Comparison of ENCODE assay signal across 10 mouse cellular contexts in genomic region chr8:119717765-119718164, GRCm38 (mm10). TPM values are rescaled to one million over a fixed set of nuclear protein-coding genes. Genes with fewer than 3 reads are reported as not detected.
DNase-seq lines count a peak whose midpoint lies in the region; ATAC-seq and TF ChIP-seq lines count a peak whose summit lies in the region.
"Had no signal": no experiment of that assay in that cellular context is flagged by ENCODE, and none has a peak within 500 bp of the region (broad histone marks: within the 10 kb centered on the region; RNA-seq: fewer than 3 reads in every experiment).

No protein-coding gene starts in this region.

- 59% methylated on average over 9 of the region's 9 CpGs for WGBS in kidney, postnatal 0 days
- 64% methylated on average over 9 of the region's 9 CpGs for WGBS in kidney, embryonic 14.5 days
- WGBS in forebrain, embryonic 11.5 days: 61% methylated on average over 9 of the region's 9 CpGs

- no peak overlapping the region for H3K4me2 ChIP-seq in kidney, postnatal 0 days (ENCODE audit: low read length)
- H3K4me2 ChIP-seq in kidney, embryonic 14.5 days (replicated peaks; ENCODE audit: low read depth, low read length): no peak overlapping the region
- no peak overlapping the region for H3K4me2 ChIP-seq in forebrain, embryonic 11.5 days (ENCODE audit: low read depth, low read length, severe bottlenecking)
- H3K4me2 ChIP-seq: embryonic facial prominence, embryonic 15.5 days; lung, embryonic 15.5 days had no signal

- in situ Hi-C loops in ES-E14 (cut with MboI; ENCODE audit: low sequenced_read_pairs in 2 of 2, unreplicated experiment in 2 of 2): no loop called here

- H3K27ac ChIP-seq in kidney, postnatal 0 days: no peak overlapping the region
- H3K27ac ChIP-seq in kidney, embryonic 14.5 days (ENCODE audit: low read depth, low read length): no peak overlapping the region
- H3K27ac ChIP-seq in ES-E14 (ENCODE audit: insufficient read depth, low read depth, low read length, poor library complexity, severe bottlenecking): no peak overlapping the region
- H3K27ac ChIP-seq in forebrain, embryonic 11.5 days (ENCODE audit: low read depth, low read length): no peak overlapping the region
- H3K27ac ChIP-seq: embryonic facial prominence, embryonic 15.5 days; lung, embryonic 15.5 days had no signal

- no peaks in the 10 kb centered on the region for H3K4me1 ChIP-seq in kidney, postnatal 0 days (replicated peaks; ENCODE audit: insufficient read depth, low read length)
- H3K4me1 ChIP-seq in kidney, embryonic 14.5 days (ENCODE audit: control insufficient read depth, insufficient read depth, low read length): no peaks in the 10 kb centered on the region
- peaks cover 0 to 5% of the 10 kb centered on the region in 2 experiments; a peak in 1 of 4 replicates for H3K4me1 ChIP-seq in ES-E14 (ENCODE audit: control insufficient read depth in 2 of 2, insufficient read depth in 2 of 2, low read length in 2 of 2, poor library complexity in 1 of 2)
- no peaks in the 10 kb centered on the region for H3K4me1 ChIP-seq in forebrain, embryonic 11.5 days (replicated peaks; ENCODE audit: control insufficient read depth, insufficient read depth, low read length)

- TF ChIP-seq CTCF in kidney, postnatal 0 days (IDR thresholded peaks at IDR 0.05; ENCODE audit: low read depth): peak; percentile 68

- no peak overlapping the region for H3K9ac ChIP-seq in kidney, postnatal 0 days (ENCODE audit: low read depth, low read length)
- H3K9ac ChIP-seq in kidney, embryonic 14.5 days (ENCODE audit: low read depth, low read length): no peak overlapping the region
- no peak overlapping the region for H3K9ac ChIP-seq in ES-E14 (ENCODE audit: insufficient read depth, low read depth, low read length, poor library complexity, severe bottlenecking)
- no peak overlapping the region for H3K9ac ChIP-seq in forebrain, embryonic 11.5 days (ENCODE audit: low read length)
- H3K9ac ChIP-seq: embryonic facial prominence, embryonic 15.5 days; lung, embryonic 15.5 days had no signal

- H3K9me3 ChIP-seq in kidney, postnatal 0 days (replicated peaks; ENCODE audit: low read length): no peaks in the 10 kb centered on the region
- H3K9me3 ChIP-seq in kidney, embryonic 14.5 days (ENCODE audit: control insufficient read depth, low read length): no peaks in the 10 kb centered on the region
- H3K9me3 ChIP-seq in ES-E14 (ENCODE audit: control insufficient read depth, insufficient read depth, low read depth, low read length): no peaks in the 10 kb centered on the region
- H3K9me3 ChIP-seq in forebrain, embryonic 11.5 days (ENCODE audit: control insufficient read depth, low read length): no peaks in the 10 kb centered on the region
- H3K9me3 ChIP-seq: embryonic facial prominence, embryonic 15.5 days; lung, embryonic 15.5 days had no signal

- no peaks in the 10 kb centered on the region for H3K27me3 ChIP-seq in kidney, postnatal 0 days (ENCODE audit: insufficient read depth, low read length)
- H3K27me3 ChIP-seq in kidney, embryonic 14.5 days (ENCODE audit: control insufficient read depth, insufficient read depth, low read length): no peaks in the 10 kb centered on the region
- no peaks in the 10 kb centered on the region for H3K27me3 ChIP-seq in forebrain, embryonic 11.5 days (ENCODE audit: control insufficient read depth, insufficient read depth, low read length)
- H3K27me3 ChIP-seq: embryonic facial prominence, embryonic 15.5 days; lung, embryonic 15.5 days had no signal

- ATAC-seq in kidney, postnatal 0 days (replicated peaks; ENCODE audit: low FRiP score, low read depth): no peak
- no peak for ATAC-seq in kidney, embryonic 14.5 days (ENCODE audit: low FRiP score, low TSS enrichment)
- peak; percentile 85 for ATAC-seq in common myeloid progenitor, adult 5-6 weeks (replicated peaks; ENCODE audit: low read depth, poor library complexity, severe bottlenecking)
- no peak for ATAC-seq in forebrain, embryonic 11.5 days (replicated peaks; ENCODE audit: low FRiP score)

- peak; percentile 40 for DNase-seq in kidney, postnatal 0 days (ENCODE audit: low spot score)
- DNase-seq in ES-E14 (ENCODE audit: low read depth, low spot score): peak; percentile 41
- DNase-seq in lung, postnatal 25 days (ENCODE audit: low spot score): peak; percentile 66
- peak; percentile 75 for DNase-seq in thymus, postnatal 4 days
- no peak for DNase-seq in urinary bladder, postnatal 36 days (ENCODE audit: low spot score in 2 of 2)
- no peak for DNase-seq in forebrain, embryonic 11.5 days (ENCODE audit: low spot score)

- no peak overlapping the region for H3K4me3 ChIP-seq in kidney, postnatal 0 days (replicated peaks; ENCODE audit: low read depth, low read length)
- no peak overlapping the region for H3K4me3 ChIP-seq in kidney, embryonic 14.5 days (ENCODE audit: low read length)
- no peak overlapping the region for H3K4me3 ChIP-seq in ES-E14 (ENCODE audit: insufficient read depth in 1 of 2, low read depth in 1 of 2, low read length in 2 of 2, poor library complexity in 1 of 2, severe bottlenecking in 1 of 2)
- H3K4me3 ChIP-seq in forebrain, embryonic 11.5 days (ENCODE audit: low read depth, low read length): no peak overlapping the region
- H3K4me3 ChIP-seq: embryonic facial prominence, embryonic 15.5 days; lung, embryonic 15.5 days had no signal

- H3K36me3 ChIP-seq in kidney, postnatal 0 days (ENCODE audit: insufficient read depth, low read length): no peaks in the 10 kb centered on the region
- no peaks in the 10 kb centered on the region for H3K36me3 ChIP-seq in kidney, embryonic 14.5 days (ENCODE audit: control insufficient read depth, insufficient read depth, low read length)
- no peaks in the 10 kb centered on the region for H3K36me3 ChIP-seq in ES-E14 (ENCODE audit: control insufficient read depth, insufficient read depth, low read length, poor library complexity, severe bottlenecking)
- H3K36me3 ChIP-seq in forebrain, embryonic 11.5 days (ENCODE audit: control insufficient read depth, insufficient read depth, low read length): no peaks in the 10 kb centered on the region
- H3K36me3 ChIP-seq: embryonic facial prominence, embryonic 15.5 days; lung, embryonic 15.5 days had no signal

TF ChIP-seq in ES-E14, 5 proteins besides CTCF, POLR2A, EP300 and RAD21:
- TF ChIP-seq ZC3H11A (IDR thresholded peaks at IDR 0.05; ENCODE audit: borderline replicate concordance, low read depth, low read length): no peak
- TF ChIP-seq MAFK (IDR thresholded peaks at IDR 0.05; ENCODE audit: insufficient read depth, low read depth, low read length): no peak
- TF ChIP-seq ZNF384 (IDR thresholded peaks at IDR 0.05; ENCODE audit: low read depth, low read length): no peak
- no peak for TF ChIP-seq CHD2 (IDR thresholded peaks at IDR 0.05; ENCODE audit: low read depth, low read length)
- TF ChIP-seq HCFC1 (IDR thresholded peaks at IDR 0.05; ENCODE audit: borderline replicate concordance, insufficient read depth, low read length): no peak

RNA-seq across cellular contexts. Expression of gene Atp2c2, which starts 18.0 kb away (rescaled TPM):
- polyA plus RNA-seq in kidney, postnatal 0 days (2015; fragmentation: Nextera tagmentation; extraction: Ambion mirVana): 1.3 and 1.6 TPM in 2 replicates
- 0.97 and 1.2 TPM in 2 replicates for polyA plus RNA-seq in kidney, embryonic 14.5 days (2014; fragmentation: Nextera tagmentation; extraction: Ambion mirVana)
- 0.80 and 0.90 TPM in 2 replicates for total RNA-seq in ES-E14 (2012; rRNA removed)
- not detected in 2 replicates for total RNA-seq in common myeloid progenitor, adult 5-6 weeks (2017)
- 1.0 and 1.7 TPM in 2 replicates for polyA plus RNA-seq in forebrain, embryonic 11.5 days (2014; fragmentation: Nextera tagmentation; extraction: Ambion mirVana)

RNA-seq across cellular contexts. Expression of gene Wfdc1, which starts 51.6 kb away (rescaled TPM):
- polyA plus RNA-seq in kidney, postnatal 0 days (2015; fragmentation: Nextera tagmentation; extraction: Ambion mirVana): 6.2 and 6.9 TPM in 2 replicates
- polyA plus RNA-seq in kidney, embryonic 14.5 days (2014; fragmentation: Nextera tagmentation; extraction: Ambion mirVana): 1.8 and 1.9 TPM in 2 replicates
- total RNA-seq in ES-E14 (2012; rRNA removed): 0.13 TPM in 1 of 2 replicates, not detected in the other
- not detected in 2 replicates for total RNA-seq in common myeloid progenitor, adult 5-6 weeks (2017)
- polyA plus RNA-seq in forebrain, embryonic 11.5 days (2014; fragmentation: Nextera tagmentation; extraction: Ambion mirVana): 0.63 TPM in 1 of 2 replicates, not detected in the other

Comparison
In these comparisons a context has a peak if more than half of its experiments do, and no peak if none do; other contexts are left out.
1. DNase-seq: peak in kidney, postnatal 0 days (single experiment), ES-E14 (single experiment), lung, postnatal 25 days (single experiment) and thymus, postnatal 4 days (single experiment); none in urinary bladder, postnatal 36 days (0 of 2) and forebrain, embryonic 11.5 days (single experiment).